Mouse (Mus musculus) bone marrow, adult 2 months (tissue): ENCODE results near the gene Ccser1.

Experiments
- CTCF ChIP-seq: fragments of 200-500 bp; IDR thresholded peaks from 2 replicates; pipeline ENCODE4 v1.5.1; 2011; ENCODE audit warnings: low read length, control low read depth; ENCODE audit not compliant: control insufficient read depth, insufficient read depth
- POLR2A ChIP-seq: fragments of 200-500 bp; IDR thresholded peaks from 2 replicates; pipeline ENCODE4 v1.6.1; 2011; ENCODE audit warnings: low read depth, mild to moderate bottlenecking, control low read depth, low read length, borderline replicate concordance; ENCODE audit not compliant: control insufficient read depth

DNA sequence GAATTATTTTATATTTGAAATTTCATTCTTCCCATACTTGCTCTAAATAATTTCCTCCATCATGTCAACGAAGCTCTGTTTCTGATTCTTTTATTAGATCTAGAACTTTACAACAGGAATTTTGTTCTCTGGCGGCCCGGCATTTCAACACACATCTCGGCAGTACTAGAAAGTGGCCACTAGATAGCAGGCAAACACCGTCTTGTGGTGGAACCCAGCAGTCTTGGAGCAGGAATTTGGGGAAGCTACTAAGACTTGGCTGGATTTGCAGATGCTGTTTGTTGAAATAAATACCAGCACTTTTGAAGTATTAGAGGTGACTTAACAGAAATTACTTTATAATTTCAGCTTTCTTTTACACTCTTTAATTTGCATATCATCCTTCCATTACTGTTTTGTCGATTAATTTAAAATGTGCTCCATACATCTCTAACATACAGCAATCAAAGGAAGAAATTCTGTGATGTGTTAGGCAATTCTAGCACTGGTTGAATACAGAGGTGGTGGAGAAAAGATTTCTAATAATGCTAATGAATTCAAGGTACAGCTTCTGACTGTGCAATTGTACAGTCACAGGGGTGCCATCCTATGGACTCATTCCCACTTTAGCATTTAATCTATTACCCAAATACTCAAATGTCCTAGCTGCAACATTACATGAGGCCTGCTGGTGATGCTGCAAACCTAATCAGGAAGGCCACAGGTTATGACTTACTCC lies 135.9 kb downstream of the Ccser1 start:
- TF ChIP-seq POLR2A (no peak), CTCF (no peak)
